Mouse (Mus musculus) CH12F3 (cell line): ENCODE data around the gene Fignl2.
"Not testable (repeated sequence)": the region's sequence is repeated elsewhere in the genome, so short reads cannot be mapped to it uniquely, and the experiment has no call there.

ENCODE experiments used
- in situ Hi-C: fragments of 300-500 bp; cut with MboI; formaldehyde crosslinking; loops from 2 replicates; pipeline ENCODE4 v1.14.3; 2020; ENCODE audit warnings: low sequenced_read_pairs

The Fignl2 gene

GRCm38 (mm10) chr15:101077813-101078730 is at the start of gene Fignl2:
Gene Fignl2 (minus strand): TSS chr15:101078567.
- in situ Hi-C loops, result no loop called here

GRCm38 (mm10) chr15:101126876-101127544 is 48.6 kb upstream of the Fignl2 start:
- in situ Hi-C loops, result no loop called here

- in situ Hi-C loops, result no loop called here
These were observed 47.2 kb upstream of the Fignl2 start for GRCm38 (mm10) chr15:101125561-101125960.

- in situ Hi-C loops, result no loop called here
These were observed 44.8 kb upstream of the Fignl2 start for GRCm38 (mm10) chr15:101123202-101123601.

GRCm38 (mm10) chr15:101122290-101122589 is 43.9 kb upstream of the Fignl2 start:
- in situ Hi-C loops, result no loop called here

- in situ Hi-C loops, result no loop called here
These were observed 43.3 kb upstream of the Fignl2 start for GRCm38 (mm10) chr15:101121411-101122289.

- in situ Hi-C loops, result no loop called here
These were observed 40.2 kb upstream of the Fignl2 start for GRCm38 (mm10) chr15:101118399-101119125.

- in situ Hi-C loops, result no loop called here
These were observed 37.2 kb upstream of the Fignl2 start, which contains the start of gene Ankrd33 for GRCm38 (mm10) chr15:101115511-101116110. Gene Ankrd33 (plus strand): TSS chr15:101115755.

- in situ Hi-C loops, result not testable (repeated sequence)
These were observed 35.4 kb upstream of the Fignl2 start for GRCm38 (mm10) chr15:101113778-101114177.

GRCm38 (mm10) chr15:101113176-101113575 is 34.8 kb upstream of the Fignl2 start:
- in situ Hi-C loops, result no loop called here

- in situ Hi-C loops, result no loop called here
These were observed 29.7 kb upstream of the Fignl2 start for GRCm38 (mm10) chr15:101107906-101108671.

GRCm38 (mm10) chr15:101106011-101106410 is 27.6 kb upstream of the Fignl2 start:
- in situ Hi-C loops, result no loop called here

GRCm38 (mm10) chr15:101105496-101105994 is 27.2 kb upstream of the Fignl2 start:
- in situ Hi-C loops, result no loop called here

- in situ Hi-C loops, result no loop called here
These were observed 25.4 kb upstream of the Fignl2 start for GRCm38 (mm10) chr15:101103605-101104304.

GRCm38 (mm10) chr15:101100996-101101395 is 22.6 kb upstream of the Fignl2 start:
- in situ Hi-C loops, result no loop called here

- in situ Hi-C loops, result no loop called here
These were observed 19.8 kb upstream of the Fignl2 start for GRCm38 (mm10) chr15:101097985-101098651.

GRCm38 (mm10) chr15:101095392-101095791 is 17.0 kb upstream of the Fignl2 start:
- in situ Hi-C loops, result no loop called here

GRCm38 (mm10) chr15:101094979-101095378 is 16.6 kb upstream of the Fignl2 start:
- in situ Hi-C loops, result no loop called here
